Mouse (Mus musculus) hindbrain, embryonic 12.5 days (tissue): Measurements from ENCODE around the gene 2010111I01Rik. TPM values are rescaled to one million over a fixed set of nuclear protein-coding genes. Genes with fewer than 3 reads are reported as not detected.
"Not testable (repeated sequence)": the region's sequence is repeated elsewhere in the genome, so short reads cannot be mapped to it uniquely, and the experiment has no call there.

ENCODE experiments used
- ATAC-seq: fragments of 200-750 bp; cut with Nextera tagmentation; 2 replicates; pipeline ENCODE4 v1.8.0; 2017; ENCODE audit warnings: moderate TSS enrichment; ENCODE audit not compliant: low FRiP score
- H3K27ac ChIP-seq: fragments of 300-500 bp; sonication (generic); 2 replicates; pipeline ENCODE4 v1.5.1; 2016; ENCODE audit warnings: mild to moderate bottlenecking
- H3K27me3 ChIP-seq: fragments of 300-500 bp; sonication (generic); 2 replicates; pipeline ENCODE4 v1.6.1; 2016; ENCODE audit warnings: mild to moderate bottlenecking
- H3K36me3 ChIP-seq: fragments of 300-500 bp; sonication (generic); 2 replicates; pipeline ENCODE4 v1.6.1; 2016; ENCODE audit warnings: mild to moderate bottlenecking
- H3K4me1 ChIP-seq: fragments of 300-500 bp; sonication (generic); 2 replicates; pipeline ENCODE4 v1.6.1; 2016
- H3K4me2 ChIP-seq: fragments of 300-500 bp; sonication (generic); replicated peaks from 2 replicates; pipeline ENCODE4 v1.6.1; 2016; ENCODE audit warnings: mild to moderate bottlenecking
- H3K4me3 ChIP-seq: fragments of 300-500 bp; sonication (generic); 2 replicates; pipeline ENCODE4 v1.5.1; 2016; ENCODE audit warnings: mild to moderate bottlenecking
- H3K9ac ChIP-seq: fragments of 300-500 bp; sonication (generic); 2 replicates; pipeline ENCODE4 v1.6.1; 2016; ENCODE audit warnings: mild to moderate bottlenecking, moderate library complexity
- H3K9me3 ChIP-seq: fragments of 300-500 bp; sonication (generic); replicated peaks from 2 replicates; pipeline ENCODE4 v1.6.1; 2016; ENCODE audit warnings: mild to moderate bottlenecking
- WGBS: fragments of 180-500 bp; shearing (Covaris S2); methylation state at CpG from one replicate; pipeline ENCODE4 v1.1.7; 2016; 5-methylcytosine and 5-hydroxymethylcytosine counted together
- polyA plus RNA-seq: library from polyadenylated mRNA; unstranded; fragments of >200 nt; fragmentation: Nextera tagmentation; extraction: Ambion mirVana; gene quantifications from 2 replicates; pipeline ENCODE4 v1.2.1, GENCODE M21; 2016

2010111I01Rik gene
- polyA plus RNA-seq, 1 experiment from 2014 or later: 47.6 TPM

DNA sequence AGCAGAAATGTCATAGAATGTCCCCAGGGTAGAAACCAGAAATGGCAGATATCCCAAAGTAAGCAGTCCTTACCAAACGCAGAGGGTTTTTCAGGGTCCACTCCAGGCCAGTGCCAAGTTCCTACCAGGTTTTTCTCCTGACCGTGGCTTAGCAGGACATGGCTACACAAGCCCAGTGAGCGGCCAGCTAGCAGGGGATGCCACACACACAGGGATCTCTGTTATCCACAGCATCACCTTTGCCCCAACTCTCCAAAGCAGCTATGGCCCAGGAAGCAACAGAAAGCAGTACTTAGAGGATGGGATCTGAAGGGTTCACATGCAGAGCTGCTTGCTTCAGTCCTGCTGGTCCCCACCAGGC is 340.1 kb downstream of the 2010111I01Rik start:
- Histone ChIP-seq H3K9me3 (no peaks in the 10 kb centered on the region), H3K4me2 (no peak overlapping the region), H3K4me1 (peaks cover 11% of the 10 kb centered on the region; the same call in 1 of the 2 replicates), H3K27me3 (no peaks in the 10 kb centered on the region), H3K9ac (no peak overlapping the region), H3K36me3 (peaks cover 27% of the 10 kb centered on the region), H3K27ac (no peak overlapping the region), H3K4me3 (no peak overlapping the region)
- WGBS: 45% methylated on average over 3 of the region's 3 CpGs
- ATAC-seq: no peak

DNA sequence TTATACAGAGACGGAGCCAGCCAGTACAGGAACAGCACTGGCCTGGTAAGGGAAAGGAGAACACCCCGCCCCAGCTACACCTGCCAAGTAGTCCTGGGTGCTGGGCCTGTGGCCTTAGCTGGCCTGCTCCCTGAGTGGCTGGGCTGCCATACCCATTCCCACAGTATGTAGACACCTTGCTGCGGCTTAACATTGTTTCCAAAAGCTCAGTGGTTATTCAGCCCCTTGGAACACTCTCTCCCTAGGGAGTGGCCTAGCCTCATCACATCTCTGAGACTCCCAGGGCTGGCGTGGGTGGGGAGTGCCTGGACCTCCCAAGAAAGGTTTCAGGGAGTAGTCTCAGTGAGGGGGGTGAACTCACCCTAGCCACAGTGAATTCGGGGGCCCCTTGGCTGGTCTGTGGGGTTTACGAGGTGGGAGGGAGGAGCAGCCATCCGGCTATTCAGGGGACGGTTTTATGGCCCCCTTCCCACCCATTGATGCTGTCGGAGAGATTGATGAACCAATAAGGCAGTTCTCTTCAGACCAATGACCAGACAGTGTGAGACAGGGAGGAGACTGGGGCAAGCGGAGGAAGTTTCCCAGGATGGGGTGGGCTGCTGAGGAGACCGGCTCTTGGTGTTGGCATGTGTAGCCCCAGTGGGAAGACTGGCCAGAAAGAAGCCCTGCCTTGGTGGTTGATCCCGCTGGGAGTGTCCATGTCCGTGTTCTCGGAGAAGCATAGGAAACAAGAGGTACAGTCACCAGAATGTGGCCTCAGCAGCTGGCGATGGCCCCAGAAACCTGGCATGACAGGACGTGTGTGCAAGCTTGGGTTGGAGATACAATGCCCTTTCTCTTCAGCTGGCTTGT is 340.7 kb downstream of the 2010111I01Rik start:
- H3K27ac ChIP-seq: no peak overlapping the region
- H3K36me3 ChIP-seq: peaks cover 27% of the 10 kb centered on the region
- no peak overlapping the region for H3K4me2 ChIP-seq
- H3K9ac ChIP-seq: no peak overlapping the region
- ATAC-seq: peak; percentile 64
- no peak overlapping the region for H3K4me3 ChIP-seq
- 55% methylated on average over 16 of the region's 16 CpGs for WGBS
- no peaks in the 10 kb centered on the region for H3K9me3 ChIP-seq
- no peaks in the 10 kb centered on the region for H3K27me3 ChIP-seq
- peaks cover 11% of the 10 kb centered on the region; the same call in 1 of the 2 replicates for H3K4me1 ChIP-seq

DNA sequence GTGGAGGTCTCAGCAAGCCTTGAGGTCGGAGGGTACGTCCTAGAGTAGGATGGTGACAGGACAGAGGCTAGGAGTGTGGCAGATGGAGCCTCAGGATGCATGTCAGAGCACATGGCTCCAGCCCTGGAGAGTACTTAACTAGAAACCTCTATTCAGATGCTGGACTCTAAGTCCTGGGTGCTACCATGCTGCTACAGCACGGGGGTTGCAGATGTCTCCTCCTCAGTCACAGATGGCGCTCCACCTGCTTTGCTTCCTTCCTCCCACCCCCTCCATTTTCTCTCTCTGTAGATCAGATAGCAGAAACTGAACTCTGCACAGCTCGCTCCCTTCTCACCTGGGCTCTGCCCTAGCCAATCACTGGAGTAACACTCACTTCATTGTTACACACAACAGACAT is 342.1 kb downstream of the 2010111I01Rik start:
- Histone ChIP-seq H3K27ac (no peak overlapping the region), H3K27me3 (no peaks in the 10 kb centered on the region), H3K9ac (no peak overlapping the region), H3K4me3 (no peak overlapping the region), H3K36me3 (peaks cover 16% of the 10 kb centered on the region), H3K4me1 (peaks cover 11% of the 10 kb centered on the region; the same call in 1 of the 2 replicates), H3K4me2 (no peak overlapping the region), H3K9me3 (no peaks in the 10 kb centered on the region)
- 88% methylated on average over 5 of the region's 5 CpGs for WGBS
- no peak for ATAC-seq

DNA sequence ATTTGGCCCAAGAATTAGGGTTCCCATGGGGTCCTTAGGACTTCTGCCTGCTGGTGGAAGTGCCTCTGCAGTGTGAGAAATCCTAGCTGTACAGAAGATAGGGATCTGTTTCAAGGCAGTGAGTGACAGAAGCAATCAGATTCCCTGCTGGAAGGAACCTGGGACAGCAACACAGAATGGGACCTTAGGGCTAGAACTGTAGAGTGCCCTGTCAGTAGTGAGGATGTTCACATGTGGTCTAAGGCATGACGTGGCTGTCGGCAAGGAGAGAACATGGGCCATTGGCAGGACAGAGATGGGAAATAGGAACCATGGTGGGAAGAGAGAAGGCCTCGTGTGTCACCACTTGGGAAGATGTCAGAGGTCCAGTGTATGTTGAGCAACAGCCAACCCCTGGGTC is 344.9 kb downstream of the 2010111I01Rik start:
- H3K36me3 ChIP-seq: no peaks in the 10 kb centered on the region; the same call in 1 of the 2 replicates
- H3K4me1 ChIP-seq: peaks cover 16% of the 10 kb centered on the region; the same call in 1 of the 2 replicates
- no peak overlapping the region for H3K4me3 ChIP-seq
- no peaks in the 10 kb centered on the region for H3K9me3 ChIP-seq
- WGBS: 64% methylated on average over 3 of the region's 3 CpGs
- H3K27me3 ChIP-seq: no peaks in the 10 kb centered on the region
- H3K9ac ChIP-seq: no peak overlapping the region
- H3K27ac ChIP-seq: no peak overlapping the region
- no peak for ATAC-seq
- no peak overlapping the region for H3K4me2 ChIP-seq

DNA sequence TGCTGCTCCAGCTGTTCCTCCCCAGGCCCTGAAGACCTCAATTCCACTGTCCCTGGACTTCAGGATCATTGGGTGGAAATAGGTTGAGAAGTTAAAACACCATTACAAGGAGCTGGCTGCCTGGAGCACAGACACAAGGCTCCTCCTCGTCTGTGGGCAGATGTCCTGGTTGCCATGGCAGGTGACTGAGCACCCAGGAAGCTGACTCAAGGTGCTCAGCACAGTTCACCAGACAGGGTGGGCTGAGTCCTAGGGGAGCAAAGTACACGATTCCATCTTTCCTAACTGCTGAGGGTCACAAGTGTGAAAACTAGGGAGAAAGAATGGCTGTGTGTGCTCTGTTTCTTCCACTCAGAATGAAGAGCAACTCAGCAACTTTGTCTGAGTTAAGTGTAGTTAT is 346.5 kb downstream of the 2010111I01Rik start:
- ATAC-seq: no peak
- WGBS: 80% methylated on average over 2 of the region's 2 CpGs

DNA sequence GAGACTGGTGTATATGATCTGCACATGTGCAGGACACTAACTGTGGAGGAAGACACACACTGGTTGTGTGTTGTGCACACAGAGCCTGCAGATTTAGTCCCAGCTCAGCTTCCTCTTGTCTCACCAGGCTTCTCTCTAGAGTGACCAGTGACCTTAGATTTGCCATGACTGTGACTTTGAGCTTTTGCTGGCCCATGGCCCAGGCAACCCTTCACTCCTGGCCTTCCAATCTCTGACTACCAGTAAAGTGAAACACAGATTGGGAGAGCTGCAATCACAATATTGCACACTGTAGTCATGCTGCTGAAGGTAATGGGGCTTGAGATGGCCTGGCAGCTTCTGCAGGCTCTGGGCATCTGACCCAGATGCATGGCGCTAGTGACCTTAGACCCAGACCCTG is 348.6 kb downstream of the 2010111I01Rik start:
- WGBS: 92% methylated on average over 1 of the region's 1 CpGs
- no peak overlapping the region for H3K4me2 ChIP-seq

More for the DNA sequence above, 346.5 kb downstream of the 2010111I01Rik start:
- Histone ChIP-seq H3K36me3 (peaks cover 5% of the 10 kb centered on the region; the same call in 1 of the 2 replicates), H3K27ac (no peak overlapping the region), H3K4me2 (no peak overlapping the region), H3K9ac (no peak overlapping the region), H3K9me3 (no peaks in the 10 kb centered on the region), H3K27me3 (no peaks in the 10 kb centered on the region), H3K4me1 (0 out of 2 replicates have a peak, but pooled peaks cover 5% of the 10 kb centered on the region), H3K4me3 (no peak overlapping the region)

DNA sequence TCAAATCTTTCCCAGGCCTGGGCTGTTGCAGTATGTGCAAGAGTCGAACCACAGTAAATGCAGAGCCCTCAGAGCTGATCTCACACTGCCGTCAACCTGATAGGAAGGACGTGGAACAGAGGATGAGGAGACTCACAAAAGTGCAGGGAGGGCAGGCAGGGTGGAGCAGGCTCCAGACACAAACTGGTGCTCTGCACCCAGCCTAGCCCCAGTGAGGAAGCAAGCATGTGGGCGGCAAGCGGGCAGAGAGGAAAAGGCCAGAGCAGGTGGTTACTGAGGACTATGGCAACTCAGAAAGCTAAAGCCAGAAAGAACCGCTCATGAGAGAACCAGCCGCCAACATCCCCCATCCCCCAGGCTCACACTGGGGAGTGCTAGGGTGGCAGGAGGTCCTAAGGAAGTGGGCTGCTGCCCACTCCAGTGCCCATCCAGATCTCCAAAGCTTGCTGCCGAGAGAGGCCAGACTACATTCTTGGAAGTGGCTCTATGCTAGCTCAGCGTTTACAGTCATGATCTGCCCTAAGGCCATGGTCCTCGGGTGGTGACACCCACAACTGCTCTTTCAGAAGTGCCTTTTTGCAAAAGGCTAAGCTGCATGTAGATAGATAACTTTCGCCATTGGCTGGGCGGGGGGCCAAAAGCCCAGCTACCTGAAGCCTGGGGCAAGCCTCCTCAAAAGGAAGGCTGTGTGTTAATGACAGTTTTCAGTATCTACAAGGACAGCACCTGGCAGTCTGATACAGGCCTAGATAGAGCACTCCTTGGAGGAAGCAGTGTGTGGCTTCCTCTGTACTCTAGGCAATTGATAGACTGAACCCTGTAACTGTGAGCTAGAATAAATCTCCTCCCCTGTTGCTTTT is 349.3 kb downstream of the 2010111I01Rik start:
- Histone ChIP-seq H3K4me2 (no peak overlapping the region), H3K4me3 (no peak overlapping the region), H3K9me3 (no peaks in the 10 kb centered on the region), H3K4me1 (peaks cover 9% of the 10 kb centered on the region; the same call in 1 of the 2 replicates), H3K36me3 (peaks cover 5% of the 10 kb centered on the region), H3K27ac (no peak overlapping the region), H3K9ac (no peak overlapping the region), H3K27me3 (no peaks in the 10 kb centered on the region)
- 83% methylated on average over 12 of the region's 12 CpGs for WGBS
- ATAC-seq: no peak

More for the DNA sequence above, 348.6 kb downstream of the 2010111I01Rik start:
- Histone ChIP-seq H3K4me1 (peaks cover 9% of the 10 kb centered on the region; the same call in 1 of the 2 replicates), H3K9me3 (no peaks in the 10 kb centered on the region), H3K36me3 (peaks cover 5% of the 10 kb centered on the region), H3K27ac (no peak overlapping the region), H3K27me3 (no peaks in the 10 kb centered on the region), H3K9ac (no peak overlapping the region), H3K4me3 (no peak overlapping the region)
- ATAC-seq: no peak

DNA sequence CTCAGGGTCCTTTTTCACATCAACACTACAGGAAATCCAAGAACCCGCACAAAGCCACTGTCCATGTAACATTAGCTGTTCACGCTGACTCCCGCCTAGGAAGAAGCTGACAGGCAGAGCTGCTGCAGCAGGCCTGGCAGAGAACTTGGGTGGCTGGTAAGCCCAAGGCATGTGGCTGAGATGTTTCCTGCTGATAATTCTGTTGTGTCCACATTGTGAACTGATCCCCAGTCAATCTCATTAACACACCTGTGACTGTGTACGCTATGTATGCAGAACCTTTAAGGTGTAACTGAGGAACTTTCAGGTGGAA is 349.9 kb downstream of the 2010111I01Rik start:
- H3K9ac ChIP-seq: no peak overlapping the region
- WGBS: 79% methylated on average over 4 of the region's 4 CpGs
- peaks cover 9% of the 10 kb centered on the region; the same call in 1 of the 2 replicates for H3K4me1 ChIP-seq
- H3K4me2 ChIP-seq: no peak overlapping the region
- ATAC-seq: no peak
- H3K9me3 ChIP-seq: no peaks in the 10 kb centered on the region
- H3K36me3 ChIP-seq: peaks cover 5% of the 10 kb centered on the region
- no peak overlapping the region for H3K27ac ChIP-seq
- H3K4me3 ChIP-seq: no peak overlapping the region
- H3K27me3 ChIP-seq: no peaks in the 10 kb centered on the region

DNA sequence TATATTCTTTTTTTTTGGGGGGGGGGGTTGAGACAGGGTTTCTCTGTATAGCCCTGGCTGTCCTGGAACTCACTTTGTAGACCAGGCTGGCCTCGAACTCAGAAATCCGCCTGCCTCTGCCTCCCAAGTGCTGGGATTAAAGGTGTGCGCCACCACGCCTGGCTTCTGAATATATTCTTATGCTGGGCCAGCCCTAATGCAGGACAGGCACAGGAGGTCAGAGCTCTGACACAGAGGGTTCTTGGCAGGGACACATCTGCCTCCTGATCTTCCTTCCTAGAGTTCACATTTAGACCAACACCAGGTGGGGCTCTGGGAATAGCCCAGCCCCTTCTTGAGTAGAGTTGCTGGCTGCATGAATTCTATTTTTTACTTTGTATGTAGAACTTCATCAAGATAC is 350.4 kb downstream of the 2010111I01Rik start:
- not testable (repeated sequence) for H3K4me1 ChIP-seq, H3K27ac ChIP-seq, H3K4me3 ChIP-seq, H3K9ac ChIP-seq, H3K4me2 ChIP-seq, H3K27me3 ChIP-seq, ATAC-seq, H3K36me3 ChIP-seq, H3K9me3 ChIP-seq
- WGBS: 97% methylated on average over 4 of the region's 4 CpGs

DNA sequence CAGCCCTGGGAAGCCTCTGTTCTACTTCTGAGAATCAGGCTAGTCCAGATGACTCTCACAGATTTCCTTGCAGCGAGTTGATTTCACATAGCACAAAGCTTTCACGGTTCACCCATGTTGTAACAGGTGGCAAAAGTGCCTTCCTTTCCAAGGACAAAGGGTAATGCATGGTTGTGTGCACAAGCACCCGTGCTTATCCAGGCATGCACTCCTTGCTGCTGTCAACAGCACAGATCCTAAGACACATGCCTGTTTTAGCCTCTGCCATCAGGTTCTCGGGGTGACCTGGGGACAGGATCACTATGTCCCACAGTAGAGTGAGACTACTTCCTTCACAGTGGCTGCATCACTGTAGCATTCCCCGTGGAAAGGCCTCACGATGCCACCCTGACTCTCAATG is 351.1 kb downstream of the 2010111I01Rik start:
- 84% methylated on average over 6 of the region's 6 CpGs for WGBS
- Histone ChIP-seq H3K27ac (no peak overlapping the region), H3K4me3 (no peak overlapping the region), H3K4me2 (no peak overlapping the region), H3K9ac (no peak overlapping the region), H3K9me3 (no peaks in the 10 kb centered on the region), H3K4me1 (peaks cover 9% of the 10 kb centered on the region; the same call in 1 of the 2 replicates), H3K27me3 (no peaks in the 10 kb centered on the region), H3K36me3 (peaks cover 5% of the 10 kb centered on the region)
- ATAC-seq: no peak

DNA sequence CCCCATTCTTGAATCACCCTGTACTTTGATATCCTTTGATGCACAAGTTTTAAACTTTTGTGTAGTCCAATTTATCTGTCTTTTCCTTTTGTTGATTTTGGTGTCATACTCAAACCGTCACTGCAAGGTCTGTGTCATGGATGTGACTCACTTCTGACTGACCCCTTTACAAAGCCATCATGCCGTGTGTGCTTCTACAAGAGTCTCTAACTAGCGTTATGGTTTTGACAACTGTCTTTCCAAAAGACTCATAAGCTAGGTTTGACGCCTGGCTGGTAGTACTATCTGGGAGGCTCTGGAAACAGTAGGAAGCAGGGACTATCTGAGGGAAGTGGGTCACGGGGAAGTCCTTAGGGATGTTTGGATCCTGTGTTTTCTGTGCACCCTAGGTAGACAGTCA is 351.7 kb downstream of the 2010111I01Rik start:
- no peaks in the 10 kb centered on the region for H3K27me3 ChIP-seq
- no peak overlapping the region for H3K9ac ChIP-seq
- ATAC-seq: no peak
- no peaks in the 10 kb centered on the region for H3K9me3 ChIP-seq
- no peak overlapping the region for H3K4me2 ChIP-seq
- no peak overlapping the region for H3K4me3 ChIP-seq
- H3K4me1 ChIP-seq: peaks cover 9% of the 10 kb centered on the region; the same call in 1 of the 2 replicates
- no peak overlapping the region for H3K27ac ChIP-seq
- 87% methylated on average over 5 of the region's 5 CpGs for WGBS
- peaks cover 5% of the 10 kb centered on the region for H3K36me3 ChIP-seq

DNA sequence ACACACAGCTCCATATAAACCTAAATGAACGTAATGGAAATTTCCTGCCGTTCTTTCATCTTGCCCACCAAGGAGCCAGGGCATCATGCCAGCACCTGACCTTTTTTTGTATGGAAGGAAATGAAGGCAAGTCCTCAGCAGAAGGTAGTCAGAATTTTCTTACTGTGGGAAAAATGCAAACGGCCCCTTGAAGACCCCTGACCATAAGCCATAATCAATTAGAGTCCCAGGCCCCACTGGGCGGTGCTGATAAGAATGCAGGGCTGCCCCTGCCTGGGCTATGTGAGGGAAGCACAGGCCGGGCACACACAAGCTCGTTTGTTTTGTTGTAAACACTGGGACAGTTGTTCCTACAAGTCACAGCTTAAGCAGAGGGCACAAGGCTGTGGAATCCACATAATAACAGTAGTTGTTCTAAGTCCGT is 353.0 kb downstream of the 2010111I01Rik start:
- H3K36me3 ChIP-seq: peaks cover 5% of the 10 kb centered on the region

More for the DNA sequence above, 353.0 kb downstream of the 2010111I01Rik start:
- H3K4me3 ChIP-seq: no peak overlapping the region
- H3K9me3 ChIP-seq: no peaks in the 10 kb centered on the region
- no peaks in the 10 kb centered on the region for H3K27me3 ChIP-seq
- H3K27ac ChIP-seq: no peak overlapping the region
- ATAC-seq: no peak
- H3K4me1 ChIP-seq: peaks cover 13% of the 10 kb centered on the region; the same call in 1 of the 2 replicates
- 62% methylated on average over 7 of the region's 7 CpGs for WGBS
- no peak overlapping the region for H3K9ac ChIP-seq
- H3K4me2 ChIP-seq: no peak overlapping the region
